Mouse (Mus musculus): ENCODE measurements around the gene Saal1.

- TF ChIP-seq CTCF (IDR thresholded peaks at IDR 0.05; ENCODE audit: borderline replicate concordance, insufficient read depth, low read depth, low read length): no peak
- TF ChIP-seq POLR2A (IDR thresholded peaks at IDR 0.05; ENCODE audit: borderline replicate concordance, insufficient read depth, low read length): no peak
Measured at GRCm38 (mm10) chr7:46667256-46667655, 43.2 kb downstream of the Saal1 start.
